Mouse (Mus musculus): Measurements from ENCODE around the gene Psap.

Psap gene

DNA sequence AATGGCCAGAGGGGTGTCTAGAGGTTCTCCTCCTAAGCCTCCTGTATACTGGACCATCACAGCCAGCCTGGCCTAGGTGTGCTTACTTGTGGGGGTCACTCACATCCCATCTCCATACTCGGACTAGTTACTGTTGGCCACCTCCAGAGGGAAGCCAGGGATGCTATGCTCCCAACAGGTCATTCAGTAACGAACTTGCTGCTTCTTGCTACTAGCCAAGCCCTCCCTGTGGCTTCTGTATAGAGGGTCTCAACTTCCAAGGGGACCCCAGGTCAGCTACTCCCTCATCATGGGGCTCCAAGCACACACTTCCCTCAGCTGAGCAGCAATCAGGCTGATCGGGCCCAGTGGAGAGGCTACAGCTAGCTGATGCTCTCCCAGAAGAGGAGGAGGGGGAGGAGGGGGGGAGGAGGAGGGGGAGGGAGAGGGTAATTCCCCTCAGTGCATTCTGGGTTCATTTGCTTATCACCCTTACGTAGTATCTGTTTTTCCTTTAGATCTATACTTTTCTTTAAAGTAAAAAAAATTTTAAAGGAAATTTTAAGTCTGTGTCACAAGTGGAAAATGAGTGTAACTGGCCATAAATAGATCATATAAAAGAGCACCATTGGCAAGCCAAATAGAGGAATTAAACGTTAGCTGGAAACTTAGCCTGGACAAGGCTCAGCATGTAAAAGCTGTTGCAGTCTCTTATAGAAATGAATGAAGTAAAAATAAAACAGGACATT is 72.8 kb downstream of the Psap start:
- no peak for DNase-seq (ENCODE audit: low spot score)

DNA sequence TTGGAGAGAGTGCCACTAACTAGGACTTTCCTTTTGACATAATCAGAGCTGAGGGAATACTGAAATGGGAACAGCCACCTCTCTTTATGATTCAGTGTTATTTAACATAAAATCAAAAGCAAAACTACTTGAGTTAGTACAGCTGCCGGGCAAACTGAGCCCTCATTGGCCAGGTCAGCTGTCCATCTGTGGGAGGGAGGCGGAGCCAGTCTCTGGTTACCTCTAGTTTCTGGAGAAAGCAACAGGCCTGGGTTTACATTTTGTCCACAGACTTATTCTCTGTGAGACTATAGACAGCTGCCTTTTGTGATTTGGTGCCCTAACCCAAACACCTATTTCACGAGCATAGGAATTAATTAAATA is 73.4 kb downstream of the Psap start:
- peak; percentile 92 for DNase-seq (ENCODE audit: low spot score)

DNA sequence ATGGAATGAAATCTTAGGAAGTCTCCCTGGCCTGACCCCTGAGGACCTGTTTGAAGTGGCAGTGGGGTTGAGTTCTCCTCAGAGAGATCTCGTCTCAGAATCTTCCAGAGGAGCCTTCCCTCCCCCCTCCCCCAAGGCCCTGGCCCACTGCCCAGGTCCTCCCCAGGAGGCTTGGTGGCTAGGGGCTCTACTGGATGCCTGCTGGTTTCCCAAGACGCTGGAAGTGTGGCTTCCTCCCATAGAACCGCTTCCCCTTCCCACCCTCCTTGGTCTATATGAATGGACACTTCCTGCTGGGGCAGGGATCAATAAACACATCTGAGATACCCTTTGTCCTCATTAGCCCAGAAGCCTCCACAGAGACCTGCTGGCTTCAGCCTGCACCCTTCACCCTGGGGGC is 73.8 kb downstream of the Psap start:
- no peak for DNase-seq (ENCODE audit: low spot score)

DNA sequence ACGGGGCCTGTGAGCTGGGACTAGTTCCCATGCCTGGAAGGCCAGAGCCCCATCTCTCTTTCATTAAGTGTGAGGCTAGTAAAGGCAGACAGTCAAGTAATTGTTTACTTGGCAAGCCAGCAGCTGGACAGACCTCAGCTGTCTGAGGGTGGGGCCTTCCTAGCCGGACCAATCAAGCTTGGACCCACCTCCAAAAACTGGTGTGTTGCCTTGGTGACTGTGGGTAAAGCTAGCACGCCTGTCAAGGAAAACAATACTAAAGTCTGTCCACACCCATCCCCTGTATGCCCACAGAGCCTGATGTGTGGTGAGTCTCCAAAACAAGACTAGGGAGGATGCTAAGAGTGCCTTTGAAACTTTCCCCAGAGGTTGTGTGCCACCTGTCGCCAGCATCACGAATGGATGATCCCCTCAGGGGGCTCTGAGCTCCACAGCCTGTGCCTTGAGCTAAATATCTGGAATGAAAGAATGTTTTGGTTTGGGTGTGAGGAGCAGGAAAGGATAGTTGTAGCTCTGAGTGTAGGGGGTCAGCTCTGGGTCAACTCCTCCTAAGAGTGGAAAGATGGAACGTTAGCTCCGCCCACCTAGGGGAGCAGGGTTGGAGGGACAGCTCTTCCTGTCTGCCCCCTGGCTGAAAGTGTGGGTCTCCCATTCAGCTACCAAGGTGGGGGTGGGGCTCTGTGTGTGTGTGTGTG is 74.5 kb downstream of the Psap start:
- no peak for DNase-seq (ENCODE audit: low spot score)
